Mouse (Mus musculus) CH12.LX (cell line): ENCODE data around the gene Gnptab.

Source experiments
- CTCF ChIP-seq, 2 experiments: IDR thresholded peaks in 1 of 2; conservative IDR thresholded peaks in 1 of 2; 2 replicates each; pipeline ENCODE4 v1.5.1; 2011 to 2012; ENCODE audit warnings: low read depth in 2 of 2, low read length in 2 of 2, improper control_type of control experiment in 1 of 2, inconsistent platforms in 1 of 2, mild to moderate bottlenecking in 1 of 2, moderate library complexity in 1 of 2
- E2F4 ChIP-seq: IDR thresholded peaks from 2 replicates; pipeline ENCODE4 v1.6.1; 2011; ENCODE audit warnings: low read depth, low read length, improper control_type of control experiment; ENCODE audit not compliant: insufficient replicate concordance
- EP300 ChIP-seq: IDR thresholded peaks from 2 replicates; pipeline ENCODE4 v1.6.1; 2011; ENCODE audit warnings: low read length, improper control_type of control experiment
- ETS1 ChIP-seq: conservative IDR thresholded peaks from 2 replicates; pipeline ENCODE4 v1.6.1; 2012; ENCODE audit warnings: low read depth, mild to moderate bottlenecking, inconsistent platforms, low read length, improper control_type of control experiment, moderate library complexity
- GABPA ChIP-seq: IDR thresholded peaks from 2 replicates; pipeline ENCODE4 v1.6.1; 2012; ENCODE audit warnings: low read depth, low read length, improper control_type of control experiment, inconsistent platforms; ENCODE audit not compliant: insufficient replicate concordance
- JUN ChIP-seq: IDR thresholded peaks from 2 replicates; pipeline ENCODE4 v1.6.1; 2011; ENCODE audit warnings: low read depth, mild to moderate bottlenecking, low read length, improper control_type of control experiment, moderate library complexity; ENCODE audit not compliant: insufficient read depth
- KAT2A ChIP-seq: IDR thresholded peaks from 2 replicates; pipeline ENCODE4 v1.6.1; 2012; ENCODE audit warnings: low read length, improper control_type of control experiment, inconsistent platforms; ENCODE audit not compliant: insufficient replicate concordance
- MAX ChIP-seq: IDR thresholded peaks from 2 replicates; pipeline ENCODE4 v1.6.1; 2011; ENCODE audit warnings: low read length, improper control_type of control experiment
- MAZ ChIP-seq: IDR thresholded peaks from 2 replicates; pipeline ENCODE4 v1.6.1; 2012; ENCODE audit warnings: low read depth, mild to moderate bottlenecking, inconsistent platforms, low read length, improper control_type of control experiment, moderate library complexity
- MXI1 ChIP-seq: IDR thresholded peaks from 2 replicates; pipeline ENCODE4 v1.6.1; 2011; ENCODE audit warnings: mild to moderate bottlenecking, low read depth, low read length, improper control_type of control experiment
- POLR2A ChIP-seq: IDR thresholded peaks from 2 replicates; pipeline ENCODE4 v1.6.1; 2011; ENCODE audit warnings: low read depth, mild to moderate bottlenecking, improper control_type of control experiment, low read length
- SIN3A ChIP-seq: IDR thresholded peaks from 2 replicates; pipeline ENCODE4 v1.6.1; 2012; ENCODE audit warnings: low read length, improper control_type of control experiment, inconsistent platforms
- UBTF ChIP-seq: IDR thresholded peaks from 2 replicates; pipeline ENCODE4 v1.6.1; 2012; ENCODE audit warnings: low read depth, mild to moderate bottlenecking, inconsistent platforms, low read length, improper control_type of control experiment, moderate library complexity
- USF2 ChIP-seq: conservative IDR thresholded peaks from 2 replicates; pipeline ENCODE4 v1.6.1; 2011; ENCODE audit warnings: low read depth, low read length, improper control_type of control experiment

DNA sequence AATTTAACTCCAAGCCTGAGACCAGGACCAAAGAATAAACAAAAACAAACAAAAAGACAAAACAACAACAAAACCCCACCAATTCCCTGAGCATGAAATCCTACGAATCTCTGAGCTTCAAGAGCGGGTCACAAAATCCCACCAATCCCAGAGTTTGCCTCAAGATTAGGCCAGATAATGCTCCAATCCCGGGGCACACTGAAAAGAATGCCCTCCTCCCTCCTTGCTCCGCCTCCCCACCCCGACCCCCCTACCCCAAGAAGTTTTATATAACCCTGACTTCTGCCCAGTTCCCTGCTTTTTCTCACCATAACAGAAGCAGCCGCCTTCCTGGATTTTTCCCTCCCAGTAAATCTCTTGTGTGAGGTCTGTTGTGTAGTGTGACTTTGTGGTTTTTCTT is 78.9 kb downstream of the Gnptab start:
- TF ChIP-seq CTCF (conservative IDR thresholded peaks at IDR 0.05 in 1 of 2, IDR thresholded peaks at IDR 0.05 in 1 of 2; ENCODE audit: low read depth in 2 of 2, low read length in 2 of 2) = no peak
- no peak for TF ChIP-seq ETS1
- TF ChIP-seq POLR2A = no peak
- no peak for TF ChIP-seq SIN3A
- TF ChIP-seq MAX = no peak
- TF ChIP-seq JUN = no peak
- no peak for TF ChIP-seq GABPA
- no peak for TF ChIP-seq USF2
- no peak for TF ChIP-seq MAZ
- no peak for TF ChIP-seq MXI1
- no peak for TF ChIP-seq E2F4
- TF ChIP-seq KAT2A = no peak
- TF ChIP-seq UBTF = no peak
- no peak for TF ChIP-seq EP300
